Mouse (Mus musculus) spleen, adult 12 weeks (tissue): ENCODE results near the gene Timmdc1.

Source experiments
- DNase-seq: peaks from one replicate; pipeline ENCODE4 v3.0.0; 2022; ENCODE audit warnings: low spot score

Gene Timmdc1

DNA sequence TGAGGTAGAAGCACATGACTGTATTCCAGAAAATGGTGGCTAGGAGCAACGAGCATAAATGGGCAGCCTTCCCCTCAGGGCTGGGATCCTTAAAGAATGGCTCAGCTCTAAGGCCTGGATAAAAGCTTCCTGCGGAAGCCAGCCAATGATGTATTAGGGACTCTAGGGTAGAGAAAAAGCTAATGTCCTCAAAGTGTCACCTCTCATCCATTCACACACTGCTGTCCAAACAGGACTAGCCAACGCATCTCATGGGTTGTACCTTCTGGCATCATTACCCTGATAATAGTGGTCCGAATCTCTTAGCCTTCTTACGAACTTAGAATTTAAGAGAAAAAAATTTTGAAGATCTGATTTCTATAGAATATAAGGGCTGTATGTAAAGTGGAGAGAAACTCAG, 59.2 kb downstream of the Timmdc1 start:
- no peak for DNase-seq

DNA sequence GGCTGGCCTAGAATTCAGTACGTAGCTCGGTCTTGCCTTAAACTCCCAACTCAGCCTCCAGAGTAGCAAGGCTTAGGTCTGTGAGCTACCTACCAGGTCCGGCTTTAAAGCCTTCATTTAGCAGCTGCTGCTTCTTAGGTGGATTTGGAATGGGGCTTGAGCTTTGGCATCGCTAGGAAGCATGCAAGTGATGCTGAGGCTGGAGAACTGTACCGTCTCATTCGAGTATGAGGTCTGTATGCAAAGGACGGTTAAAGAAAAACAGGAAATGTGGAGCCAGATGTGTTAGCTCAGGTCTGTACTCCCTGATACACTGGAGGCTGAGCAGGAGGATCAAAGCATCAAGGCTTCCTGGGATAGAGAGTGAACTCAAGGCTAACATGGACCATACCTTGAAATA, 60.3 kb downstream of the Timmdc1 start:
- no peak for DNase-seq

DNA sequence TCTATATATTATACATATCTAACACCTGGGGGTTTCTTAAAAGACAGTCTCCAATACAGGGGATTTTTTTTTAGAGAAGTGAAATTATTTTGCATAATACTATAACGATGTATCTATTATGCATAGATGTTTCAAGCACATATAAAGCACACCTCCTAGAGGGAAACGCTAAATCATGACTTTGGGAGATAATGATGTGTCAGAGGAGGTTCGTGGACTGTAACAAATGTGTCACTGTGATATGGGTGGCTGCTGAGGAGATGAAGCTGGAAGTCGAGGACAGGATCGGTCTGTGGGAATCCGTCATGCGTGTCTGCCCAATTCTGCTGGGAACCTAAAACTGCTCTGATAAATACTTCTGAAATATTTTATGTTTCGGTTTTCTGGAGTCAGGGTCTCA, 60.7 kb downstream of the Timmdc1 start:
- no peak for DNase-seq

DNA sequence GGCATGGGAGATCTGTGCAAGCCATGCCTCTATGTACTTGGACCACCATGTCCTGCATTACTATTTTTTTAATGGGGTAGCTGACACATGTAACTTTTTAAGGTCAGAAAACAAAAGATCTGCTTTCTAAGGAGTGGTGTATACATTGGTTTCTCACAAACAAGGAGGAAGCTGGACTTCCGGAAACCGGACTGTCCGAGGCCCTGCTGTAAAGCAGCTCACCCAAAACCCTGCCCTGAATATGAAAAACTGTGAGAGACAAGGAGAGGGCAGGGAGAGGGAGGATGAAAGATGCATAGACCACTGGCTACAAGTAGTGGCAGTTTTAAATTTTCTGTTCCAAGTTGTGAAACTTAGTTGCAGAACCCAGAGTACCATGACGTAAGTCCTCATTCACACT, 62.5 kb downstream of the Timmdc1 start:
- DNase-seq, result no peak

DNA sequence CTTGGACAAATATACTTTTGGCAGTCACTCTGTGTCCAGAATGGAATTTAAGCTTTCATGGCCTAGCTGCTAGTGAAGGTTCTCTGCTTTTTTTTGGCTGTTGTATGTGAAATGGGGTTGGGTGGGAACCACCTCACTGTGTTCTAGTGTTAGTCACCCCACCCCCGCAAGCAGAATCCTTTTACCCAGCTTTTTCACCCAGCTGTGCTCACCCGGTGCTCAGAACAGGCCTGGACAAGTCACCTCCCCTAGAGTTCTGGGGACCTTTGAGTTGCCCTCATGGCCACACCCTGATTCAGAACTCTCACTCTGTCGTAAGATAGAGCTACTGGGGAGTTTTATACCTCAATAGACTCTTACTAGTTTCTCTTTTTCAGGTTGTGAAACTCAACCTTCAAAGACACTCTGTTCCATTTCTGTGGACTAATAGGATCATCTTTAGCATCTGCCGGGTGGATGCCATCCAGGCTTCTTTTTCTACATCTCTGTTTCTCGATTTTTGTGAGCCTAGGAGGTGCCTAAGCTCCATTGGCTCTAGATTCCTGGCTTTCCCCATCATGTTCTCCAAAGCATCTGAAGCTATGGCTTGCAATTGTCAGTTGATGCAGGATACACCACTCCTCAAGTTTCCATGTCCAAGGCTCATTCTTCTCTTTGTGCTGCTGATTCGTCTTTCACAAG, 63.7 kb downstream of the Timmdc1 start:
- DNase-seq, result no peak

DNA sequence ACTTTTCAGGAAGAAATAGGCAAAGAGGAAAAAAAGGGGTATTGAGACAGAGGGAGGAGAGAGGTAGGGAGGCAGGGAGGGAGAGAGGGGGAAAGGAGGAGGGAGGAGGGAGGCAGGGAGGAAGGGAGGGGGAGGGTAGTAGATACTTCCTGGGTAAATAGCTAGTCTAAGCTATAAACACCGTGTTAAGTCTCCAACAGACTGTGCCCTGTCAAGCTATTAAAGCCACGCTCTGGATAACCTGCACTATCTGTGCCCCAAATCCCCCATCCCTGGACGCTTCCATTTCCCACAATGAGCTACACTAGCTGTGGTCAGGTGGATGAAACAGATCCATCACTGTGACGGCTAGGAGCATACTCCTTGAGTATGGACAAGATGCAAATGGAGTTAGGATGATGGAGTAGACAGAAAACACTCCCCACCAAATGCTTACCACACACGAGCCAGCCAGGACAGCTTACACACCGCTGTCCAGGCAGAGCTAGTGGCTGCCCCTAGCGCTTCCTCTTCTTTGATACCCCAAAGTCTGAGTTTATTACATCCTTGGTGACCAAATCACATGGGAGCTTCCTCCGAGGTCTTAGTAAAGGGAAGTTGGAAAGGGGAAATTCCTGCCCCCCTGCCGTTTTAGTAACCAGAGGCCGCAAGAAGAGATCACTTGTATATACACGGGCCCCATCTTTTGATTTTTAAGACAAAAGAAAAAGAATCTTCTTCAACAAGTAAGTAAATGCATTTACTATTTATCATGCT, 65.5 kb downstream of the Timmdc1 start:
- no peak for DNase-seq

DNA sequence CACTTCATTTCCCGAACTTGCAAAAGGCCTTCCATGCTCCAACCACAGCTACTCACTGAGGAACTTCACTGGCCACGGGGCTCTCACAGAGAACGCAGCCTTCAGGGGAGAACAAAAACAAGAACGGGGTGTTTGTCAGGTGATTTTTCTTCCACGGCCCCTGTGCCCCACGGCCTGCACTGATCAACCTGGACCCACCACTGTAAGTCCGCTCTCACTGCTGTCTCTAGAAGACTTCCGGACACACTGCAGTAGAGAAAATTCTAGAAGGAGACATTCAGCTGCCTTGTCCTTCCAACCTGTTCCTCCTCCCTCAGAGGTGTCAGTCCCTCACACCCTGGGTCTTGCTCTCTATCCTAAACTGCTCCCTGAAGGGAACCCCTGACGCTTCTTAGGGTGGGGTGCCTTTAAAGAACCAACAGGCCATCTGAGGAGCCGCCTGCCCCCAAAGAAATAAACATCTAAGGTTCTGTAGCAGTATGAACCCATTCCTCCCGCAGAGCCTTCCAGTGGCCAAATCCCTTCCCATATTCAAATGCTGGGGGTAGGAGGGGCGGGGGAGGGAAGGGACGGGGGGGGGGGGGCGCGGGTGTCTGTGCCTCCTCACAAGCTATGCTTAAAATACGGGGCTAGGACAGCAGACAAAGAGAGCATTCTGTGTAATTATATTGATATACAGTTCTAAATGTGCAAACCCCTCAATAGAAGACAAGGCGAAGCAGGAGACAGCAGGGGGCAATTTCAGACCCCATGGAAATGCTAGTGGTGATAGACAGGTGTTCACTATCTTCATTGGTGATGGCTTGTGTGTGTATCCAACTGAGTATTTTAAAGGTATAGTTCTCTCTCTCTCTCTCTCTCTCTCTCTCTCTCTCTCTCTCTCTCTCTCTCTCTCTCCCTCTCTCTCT, 66.7 kb downstream of the Timmdc1 start, which contains the start of gene Cd80:
Gene Cd80, plus strand, starts transcription at position 51 of the 908 bp plus-strand sequence.
- DNase-seq, result no peak

DNA sequence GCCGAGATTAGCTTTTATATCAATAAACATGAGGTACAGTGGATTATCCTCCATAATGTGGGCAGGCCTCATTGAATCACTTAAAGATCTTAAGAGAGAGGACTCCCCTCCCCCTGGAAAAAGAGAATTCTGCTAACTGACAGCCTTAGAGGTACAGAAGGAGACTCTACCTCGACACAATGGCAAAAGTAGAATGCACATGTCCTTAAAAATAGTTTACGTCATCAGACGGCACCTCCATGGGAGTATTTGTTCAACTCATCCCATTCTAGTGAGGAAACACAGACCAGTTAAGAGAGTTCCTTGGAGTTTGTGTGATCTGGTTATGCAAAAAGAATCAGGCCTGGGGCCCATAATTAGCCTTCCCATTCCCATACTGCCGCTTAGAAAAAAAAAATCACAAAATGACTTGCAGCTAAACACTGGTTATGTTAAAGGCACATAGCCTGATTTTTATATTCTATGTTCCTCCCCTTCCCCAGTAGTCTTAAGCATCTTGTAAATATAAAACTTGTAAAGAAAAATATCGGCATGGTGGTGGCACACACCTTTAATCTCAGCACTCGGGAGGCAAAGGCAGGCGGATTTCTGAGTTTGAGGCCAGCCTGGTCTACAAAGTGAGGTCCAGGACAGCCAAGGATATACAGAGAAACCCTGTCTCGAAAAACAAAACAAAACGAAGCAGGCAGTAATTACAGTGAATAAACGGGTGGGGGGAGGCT, 67.8 kb downstream of the Timmdc1 start:
- no peak for DNase-seq

DNA sequence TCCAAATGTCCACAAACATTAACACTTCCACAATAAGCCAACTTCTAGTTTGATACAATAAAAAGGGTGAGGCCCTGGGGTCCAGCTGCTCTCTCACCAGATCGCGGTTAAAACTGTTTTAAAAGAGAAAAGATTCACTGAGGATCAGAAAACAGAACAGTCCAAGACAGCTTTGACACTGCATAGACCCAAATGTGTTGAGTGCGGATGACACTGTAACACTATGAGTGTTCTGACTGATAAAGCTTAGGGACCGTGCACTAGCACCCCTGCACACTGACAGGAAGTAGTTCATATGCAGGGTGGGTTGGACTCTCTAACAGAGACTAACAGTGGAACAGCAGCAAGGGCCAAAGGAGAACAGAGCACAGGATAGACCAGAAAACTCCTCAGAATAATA, 68.5 kb downstream of the Timmdc1 start:
- no peak for DNase-seq

DNA sequence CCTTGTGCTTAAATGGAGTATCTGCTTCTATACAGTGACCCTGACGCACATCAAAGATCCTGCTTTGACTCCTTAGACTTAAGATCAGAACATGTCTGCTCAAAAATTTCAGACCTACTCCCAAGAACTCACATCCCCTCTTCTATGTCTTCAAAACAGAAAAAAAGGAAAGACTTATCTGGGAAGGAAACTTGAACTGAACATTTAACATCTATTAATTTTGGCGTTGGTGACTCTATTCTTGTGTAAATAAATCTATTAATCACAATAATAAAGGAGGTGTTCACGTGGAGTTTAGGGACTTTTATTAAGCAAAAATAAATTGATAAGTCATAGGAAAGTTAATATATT, 69.3 kb downstream of the Timmdc1 start:
- DNase-seq, result no peak

DNA sequence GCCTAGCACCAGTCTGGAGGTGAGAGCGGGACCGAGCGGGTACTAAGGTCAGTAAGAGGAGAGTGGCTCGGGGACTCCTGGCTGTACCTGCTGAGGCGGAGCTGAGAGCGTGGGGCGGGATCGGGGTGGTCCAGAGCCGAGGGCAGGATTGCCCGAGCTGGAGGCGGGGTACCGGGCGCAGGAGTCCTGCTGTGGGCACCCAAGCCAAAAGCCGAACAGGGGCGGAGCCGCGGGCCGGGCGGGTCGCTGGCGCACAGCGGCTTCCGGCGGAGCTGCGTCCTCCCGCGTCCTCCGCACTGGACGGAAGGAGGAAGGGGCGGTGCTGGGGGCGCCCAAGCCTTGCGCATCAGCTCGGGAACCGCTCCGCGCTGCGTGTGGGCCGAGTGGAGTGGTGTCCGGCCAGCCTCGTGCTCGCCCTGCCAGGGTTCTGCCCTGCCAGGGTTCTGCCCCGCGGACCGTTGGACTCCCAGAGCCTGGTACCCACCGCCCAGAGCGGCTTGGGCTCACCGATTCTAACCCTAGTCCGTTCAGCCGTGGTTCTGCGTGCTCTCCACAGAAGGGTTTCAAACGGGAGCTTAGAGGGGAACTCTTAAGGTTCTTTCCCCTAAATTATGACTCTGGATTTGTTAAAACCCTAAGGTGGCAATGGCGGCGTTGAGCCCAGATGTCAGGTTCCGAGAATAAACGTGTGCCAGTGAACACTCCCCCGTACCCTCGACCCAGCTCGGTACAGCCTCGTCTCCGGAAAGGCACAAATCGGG, 69.8 kb downstream of the Timmdc1 start, which contains the start of gene Adprh:
Gene Adprh, minus strand, starts transcription at position 262 of the 761 bp plus-strand sequence.
- peak; percentile 81 for DNase-seq

DNA sequence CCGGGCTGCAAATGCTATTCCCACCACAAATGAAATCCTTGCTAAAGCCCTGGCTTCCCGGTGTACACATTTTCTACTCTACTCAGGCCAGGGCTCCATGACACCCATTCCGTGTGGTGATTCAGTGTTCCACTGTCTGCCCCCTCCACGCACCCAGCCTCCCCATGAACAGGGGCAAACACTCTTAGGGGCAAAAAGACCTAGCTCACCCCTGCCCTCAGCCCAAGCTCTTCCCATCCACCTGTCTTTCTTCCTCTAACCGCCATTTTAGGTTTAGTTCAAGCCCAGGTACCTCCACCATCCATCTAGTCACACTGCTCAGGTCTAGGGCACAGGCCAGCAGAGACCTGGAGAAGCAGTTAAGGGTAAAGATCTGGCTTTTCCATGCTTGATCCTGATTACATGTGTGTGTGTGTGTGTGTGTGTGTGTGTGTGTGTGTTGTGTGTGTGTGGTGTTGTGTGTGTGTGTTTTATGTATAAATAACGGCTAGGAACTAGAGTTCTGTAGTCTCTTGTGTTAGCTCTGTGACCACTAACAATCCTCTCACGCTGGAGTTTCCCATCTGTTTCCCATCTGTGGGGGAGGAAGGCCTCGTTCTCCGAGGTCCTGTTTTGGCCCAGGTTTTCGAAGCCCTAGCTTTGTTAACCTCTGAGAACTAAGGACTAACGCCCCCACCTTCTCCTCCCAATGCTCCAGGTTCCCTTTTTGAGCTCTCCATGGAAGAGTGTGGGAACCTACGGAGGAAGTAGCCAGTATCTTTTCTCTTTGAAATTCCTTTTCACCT, 70.8 kb downstream of the Timmdc1 start:
- no peak for DNase-seq

DNA sequence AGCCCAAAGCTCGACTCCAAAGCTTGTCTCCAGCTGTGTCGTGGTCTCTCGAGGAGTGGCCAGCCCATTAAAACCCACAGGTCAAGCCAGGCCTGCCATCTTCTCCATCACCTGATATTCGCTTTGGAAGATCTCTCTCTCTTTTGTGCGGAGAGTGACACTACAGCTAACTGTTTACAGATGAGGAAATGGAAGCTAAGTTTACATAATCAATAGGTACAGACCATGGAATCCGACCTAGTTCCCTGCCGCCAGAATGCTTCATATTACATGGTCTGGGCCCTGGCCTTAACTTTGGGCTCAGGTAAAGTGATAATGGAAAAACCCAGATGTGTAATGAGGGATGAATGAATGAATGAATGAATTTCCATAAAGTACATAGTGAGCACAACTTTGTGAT, 71.8 kb downstream of the Timmdc1 start:
- no peak for DNase-seq

DNA sequence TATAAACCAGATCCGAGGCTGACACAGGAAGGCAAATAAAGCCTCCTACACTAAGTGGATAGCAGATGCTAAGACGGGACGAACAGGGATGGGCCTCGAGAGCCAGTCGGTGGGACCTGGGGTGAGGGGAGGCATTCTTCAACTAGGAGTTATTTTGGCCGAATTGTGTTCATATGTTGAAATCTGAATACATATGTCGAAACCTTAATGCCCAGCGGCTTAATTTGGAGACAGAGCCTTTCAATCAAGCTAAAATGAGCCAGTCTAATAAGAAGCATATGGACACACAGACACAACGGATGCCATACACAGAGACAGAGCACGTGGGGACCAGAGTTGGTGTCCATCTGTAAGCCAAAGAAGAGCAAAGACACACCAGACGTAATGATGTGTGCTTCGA, 74.0 kb downstream of the Timmdc1 start:
- DNase-seq, result no peak
